Mouse (Mus musculus) forebrain, embryonic 16.5 days (tissue): ENCODE results near the gene Cln5. TPM values are rescaled to one million over a fixed set of nuclear protein-coding genes. Genes with fewer than 3 reads are reported as not detected.

Experiments used
- polyA plus RNA-seq: library from polyadenylated mRNA; unstranded; fragments of >200 nt; fragmentation: Nextera tagmentation; extraction: Ambion mirVana; gene quantifications from 2 replicates; pipeline ENCODE4 v1.2.1, GENCODE M21; 2015

Cln5 gene
- polyA plus RNA-seq, 1 experiment from 2014 or later, result 9.4 TPM

Other genes starting within 250 kb of the Cln5 start
- 17.5 and 24.9 TPM in 2 replicates for gene Kctd12, start 87.6 kb upstream of the Cln5 start, polyA plus RNA-seq
- not detected in 2 replicates for gene Acod1, start 23.2 kb upstream of the Cln5 start, polyA plus RNA-seq
- 26.5 and 31.0 TPM in 2 replicates for gene Fbxl3, start 29.4 kb downstream of the Cln5 start, polyA plus RNA-seq